Mouse (Mus musculus) cerebellum, adult 9-11 months (tissue): Measurements from ENCODE around the gene Syn2.
A peak's percentile ranks its signal among the peaks of the same experiment; 100 is the strongest.

Experiments
- DNase-seq: peaks from one replicate; pipeline ENCODE4 v3.0.0; 2022

The Syn2 gene

DNA sequence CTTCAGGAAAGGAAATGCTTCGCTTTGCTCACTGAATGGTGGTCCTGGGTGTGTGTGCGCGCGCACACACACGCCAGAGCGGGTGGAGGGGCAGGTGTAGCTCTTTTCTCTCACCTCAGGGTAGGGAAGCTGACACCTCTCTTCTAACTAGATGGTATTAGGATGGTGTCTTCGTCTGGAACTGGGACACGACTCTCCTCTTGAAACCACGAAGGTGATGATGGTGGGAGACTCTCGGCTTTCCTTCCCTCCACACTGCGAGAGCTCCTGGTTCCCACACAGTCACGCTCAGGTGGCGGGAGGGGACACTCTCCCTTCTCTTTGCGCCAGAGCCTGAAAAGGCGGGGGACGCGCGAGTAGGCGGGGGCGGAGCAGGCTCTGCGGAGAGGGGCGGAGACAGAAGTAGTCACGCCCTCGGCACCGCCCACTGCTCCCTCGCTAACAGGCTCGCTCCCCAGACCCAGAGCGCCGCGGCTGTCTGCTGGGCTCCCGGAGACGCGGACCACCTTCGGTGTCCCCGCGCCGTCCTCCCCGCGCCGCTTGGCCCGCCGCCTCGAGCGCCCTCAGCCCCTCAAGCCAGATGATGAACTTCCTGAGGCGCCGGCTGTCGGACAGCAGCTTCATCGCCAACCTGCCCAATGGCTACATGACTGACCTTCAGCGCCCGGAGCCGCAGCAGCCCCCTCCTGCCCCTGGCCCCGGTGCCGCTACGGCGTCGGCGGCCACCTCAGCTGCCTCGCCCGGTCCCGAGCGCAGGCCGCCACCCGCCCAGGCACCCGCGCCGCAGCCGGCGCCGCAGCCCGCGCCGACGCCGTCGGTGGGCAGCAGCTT lies at the start of gene Syn2:
TSS of gene Syn2 (plus strand) at position 402 of the 831 bp plus-strand sequence.
- DNase-seq = peak; percentile 96

DNA sequence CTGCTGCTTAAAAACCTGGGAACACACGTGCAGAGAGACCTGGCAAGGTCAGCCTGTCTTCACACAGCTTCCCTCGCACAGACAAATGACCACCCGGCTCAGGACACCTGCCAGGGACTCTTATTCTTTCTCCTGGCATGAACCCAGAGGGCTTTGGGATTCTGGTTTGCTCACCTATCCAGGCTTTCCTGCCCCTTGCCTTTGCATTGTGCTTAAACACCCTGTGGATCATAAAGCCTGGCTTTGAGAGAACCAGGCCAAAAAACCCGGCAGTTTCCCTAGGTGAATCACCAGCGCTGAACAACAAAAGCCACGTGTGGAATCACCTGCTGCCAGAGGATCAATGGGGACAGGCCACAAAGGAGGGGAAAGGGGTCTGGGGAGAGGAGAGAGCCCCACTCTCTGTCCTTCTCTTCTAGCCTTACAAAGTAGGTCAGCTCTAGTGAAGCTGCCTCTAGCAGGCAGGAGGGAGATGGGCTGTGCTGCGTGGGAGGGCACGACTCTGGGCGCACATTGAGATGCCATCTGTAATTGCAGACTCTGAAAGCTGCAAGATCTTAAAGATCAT lies 49.3 kb upstream of the Syn2 start:
- peak; percentile 90 for DNase-seq

DNA sequence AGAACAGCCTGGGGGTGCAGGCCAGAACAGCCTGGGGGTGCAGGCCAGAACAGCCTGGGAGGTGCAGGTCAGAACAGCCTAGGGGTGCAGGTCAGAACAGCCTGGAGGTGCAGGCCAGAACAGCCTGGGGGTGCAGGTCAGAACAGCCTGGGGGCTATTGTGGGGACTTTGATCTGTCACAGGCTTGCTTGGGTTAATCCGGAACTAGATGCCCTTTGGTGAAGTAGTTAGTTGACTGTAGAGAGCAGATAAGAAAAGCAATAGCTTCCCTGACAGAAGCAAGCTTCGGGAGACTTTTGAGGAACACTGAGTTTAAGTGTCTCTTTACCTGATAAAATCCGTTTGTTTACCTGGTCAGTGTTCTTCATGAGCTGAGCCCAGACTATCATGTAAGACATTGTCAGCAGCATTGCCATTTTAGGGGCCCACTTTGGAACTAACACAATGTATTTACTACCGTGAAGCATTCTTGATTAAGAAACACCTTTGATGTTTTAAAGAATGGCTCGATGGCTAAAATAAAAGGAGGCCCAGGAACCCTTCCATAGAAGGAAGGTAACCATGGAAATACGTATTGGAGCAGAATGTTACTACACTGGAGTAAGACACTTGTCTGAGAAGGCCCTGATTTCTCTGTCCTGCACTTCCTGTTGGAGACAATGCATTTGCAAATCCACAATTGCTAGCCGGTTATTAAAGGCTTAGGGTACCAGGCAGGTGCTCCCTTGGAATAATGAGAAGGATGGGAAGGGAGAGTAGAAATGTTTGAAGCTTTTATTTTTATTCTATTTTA lies 46.2 kb upstream of the Syn2 start:
- no peak for DNase-seq

DNA sequence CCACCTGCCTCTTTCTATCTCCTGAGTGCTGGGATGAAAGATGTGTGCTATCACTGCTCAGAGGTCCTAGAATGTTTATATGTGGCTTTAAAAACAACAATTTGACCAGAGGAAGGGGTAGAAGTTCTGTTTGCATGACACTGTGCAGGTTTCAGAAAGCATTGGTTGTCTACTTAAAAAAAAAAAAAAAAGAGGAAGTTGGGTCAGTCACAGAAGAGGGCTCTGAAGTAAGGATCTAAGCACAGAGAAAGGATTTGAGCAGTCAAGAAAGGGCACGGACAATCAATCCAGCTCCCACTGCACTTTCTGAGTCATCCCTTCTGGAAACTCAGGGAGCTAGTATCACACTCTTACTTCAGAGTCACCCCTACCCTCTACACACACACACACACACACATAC lies 43.0 kb upstream of the Syn2 start:
- DNase-seq = no peak

DNA sequence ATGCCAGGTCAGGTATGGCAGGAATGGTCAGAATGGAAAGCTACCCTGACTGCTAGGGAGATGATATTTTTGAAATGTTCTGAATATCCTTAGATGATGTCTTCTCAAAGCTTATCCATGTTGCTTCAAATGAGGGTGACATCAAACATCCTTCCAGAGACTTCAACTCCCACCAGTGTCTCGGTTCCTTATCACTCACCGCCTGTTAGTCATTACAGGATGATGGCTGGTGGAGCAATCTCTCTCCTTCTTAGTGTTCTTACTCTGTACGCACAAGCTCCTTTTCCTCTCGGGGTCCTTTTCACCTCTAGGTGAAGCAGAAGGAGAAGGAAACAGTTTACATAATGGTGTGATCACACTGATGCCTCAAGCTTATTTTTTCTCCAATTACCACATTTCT lies 32.2 kb upstream of the Syn2 start:
- no peak for DNase-seq

DNA sequence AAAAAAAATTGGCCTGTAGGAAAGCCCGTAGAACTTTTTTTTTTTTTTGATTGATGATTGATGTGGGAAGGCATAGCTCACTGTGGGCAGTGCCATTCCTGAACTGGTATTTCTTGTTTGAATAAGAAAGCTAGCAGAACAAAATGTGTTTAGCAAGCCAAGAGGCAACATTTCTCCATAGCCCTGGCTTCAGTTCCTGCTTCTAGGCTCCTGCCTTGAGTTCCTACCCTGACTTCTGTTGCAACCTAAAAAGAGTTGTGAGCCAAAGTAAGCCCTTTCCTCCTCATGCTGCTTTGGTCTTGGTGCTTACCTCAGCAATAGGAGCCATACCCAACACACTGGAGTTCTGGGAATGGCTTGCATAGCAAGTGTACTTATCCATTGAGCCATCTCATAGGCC lies 23.3 kb upstream of the Syn2 start:
- no peak for DNase-seq

DNA sequence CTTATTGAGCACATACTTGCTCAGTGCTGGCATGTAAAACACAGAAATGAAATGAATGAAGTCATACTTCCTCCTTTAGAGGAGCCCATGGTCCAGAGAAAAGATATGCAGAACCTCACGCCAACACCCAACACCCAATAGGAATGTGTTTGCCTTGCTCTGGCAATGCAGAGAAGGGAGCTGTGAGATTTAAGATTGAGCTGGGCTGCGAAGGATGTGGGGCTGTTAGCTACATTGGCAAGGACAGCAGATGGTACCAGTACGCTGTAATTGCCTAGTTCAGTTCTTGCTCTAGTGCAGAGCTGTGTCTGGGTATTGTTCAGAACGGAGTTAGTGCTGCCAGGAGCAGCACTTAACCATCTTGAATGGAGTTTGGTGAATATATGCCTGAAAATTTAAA lies 12.5 kb upstream of the Syn2 start:
- DNase-seq = no peak

DNA sequence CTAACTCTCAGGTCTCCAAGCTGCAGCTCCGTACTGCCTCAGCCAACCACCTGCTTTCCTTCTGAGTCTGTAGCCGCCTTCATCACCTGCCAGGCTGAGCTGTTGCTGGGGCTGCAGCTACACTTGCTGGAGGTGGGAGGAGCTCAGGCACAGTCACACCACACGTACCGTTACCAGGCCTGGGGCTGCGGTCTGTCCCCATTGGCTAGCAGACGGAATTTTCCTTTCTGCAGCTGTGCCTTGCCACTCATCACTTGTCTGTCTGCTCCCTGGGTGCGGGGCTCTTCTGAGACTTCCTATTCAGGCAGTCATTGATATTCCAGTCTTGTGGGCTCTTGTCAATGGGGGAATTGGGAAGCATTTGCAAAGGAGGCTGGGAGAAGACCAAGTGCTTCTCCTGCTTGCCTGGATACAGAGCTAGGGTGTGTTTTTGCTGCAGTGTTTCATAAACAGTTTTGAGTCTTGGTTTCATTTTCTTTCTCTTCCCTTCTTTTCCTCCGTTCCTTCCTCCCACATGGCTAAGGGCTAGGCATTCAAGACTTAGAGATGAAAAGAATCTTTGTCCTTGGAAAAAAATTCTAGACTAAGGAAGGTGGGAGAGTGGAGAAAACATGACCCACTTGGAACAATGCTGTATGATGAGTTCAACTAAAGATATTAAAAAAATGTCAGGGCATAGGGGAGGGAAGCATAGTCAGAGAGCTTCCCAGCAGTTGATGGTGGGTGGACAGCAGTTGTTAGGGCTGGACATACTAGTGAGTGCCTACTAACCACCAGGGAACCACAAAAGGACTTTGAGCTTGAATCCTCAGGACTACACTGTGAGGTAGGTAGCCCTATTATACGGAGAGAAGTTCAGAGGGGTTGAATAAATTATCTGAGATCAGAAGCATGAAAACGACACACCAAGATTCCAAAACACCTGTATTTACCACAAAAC lies 11.2 kb upstream of the Syn2 start:
- peak; percentile 69 for DNase-seq

DNA sequence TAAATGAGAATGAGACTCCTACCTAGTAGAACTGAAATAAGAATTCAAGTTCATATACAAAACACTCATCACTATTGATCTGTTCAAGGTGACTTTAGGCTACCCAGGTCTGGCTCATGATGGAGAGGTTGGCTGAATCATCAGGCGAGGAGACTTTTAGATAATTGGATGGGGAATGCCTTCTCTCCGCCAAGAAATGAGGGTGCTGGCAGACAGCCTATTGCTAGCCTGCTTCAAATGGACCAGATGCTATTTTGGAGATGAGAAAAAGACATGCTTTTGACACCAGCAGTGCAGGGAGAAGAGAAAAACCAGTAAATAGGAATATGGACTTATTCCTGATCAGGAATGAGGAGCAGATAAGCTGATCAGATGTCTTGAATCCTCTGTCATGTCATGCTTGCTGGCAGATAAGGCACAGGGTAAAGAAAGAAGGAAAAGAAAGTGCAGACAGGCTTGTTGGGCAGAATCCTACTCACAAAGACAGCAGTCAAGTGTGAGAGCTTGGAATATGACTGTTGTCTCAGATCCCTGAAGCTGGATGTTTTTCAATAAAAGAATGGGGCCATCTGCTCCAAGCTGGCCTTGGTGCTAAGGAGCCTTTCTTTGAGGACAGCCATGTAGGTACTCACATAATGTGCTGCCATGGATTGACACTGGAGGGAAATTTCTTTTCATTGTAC lies 9.9 kb upstream of the Syn2 start:
- peak; percentile 93 for DNase-seq

DNA sequence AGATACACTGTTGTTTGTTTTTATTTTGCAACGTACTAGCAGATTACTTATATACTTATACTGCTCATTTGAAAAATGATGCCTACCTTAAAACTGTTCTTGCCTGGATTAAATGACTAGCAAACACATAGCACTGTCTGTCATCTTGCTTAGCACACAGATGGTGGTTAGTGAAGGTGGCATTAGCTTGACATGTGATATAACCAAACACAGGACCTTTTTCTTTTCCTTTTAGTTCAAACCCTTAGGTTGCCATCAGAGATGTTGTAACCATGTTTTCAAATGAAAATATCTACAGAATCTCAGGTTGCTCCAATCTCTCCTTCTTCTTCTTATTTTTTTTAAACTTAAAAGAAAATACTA lies 9.4 kb upstream of the Syn2 start:
- no peak for DNase-seq

DNA sequence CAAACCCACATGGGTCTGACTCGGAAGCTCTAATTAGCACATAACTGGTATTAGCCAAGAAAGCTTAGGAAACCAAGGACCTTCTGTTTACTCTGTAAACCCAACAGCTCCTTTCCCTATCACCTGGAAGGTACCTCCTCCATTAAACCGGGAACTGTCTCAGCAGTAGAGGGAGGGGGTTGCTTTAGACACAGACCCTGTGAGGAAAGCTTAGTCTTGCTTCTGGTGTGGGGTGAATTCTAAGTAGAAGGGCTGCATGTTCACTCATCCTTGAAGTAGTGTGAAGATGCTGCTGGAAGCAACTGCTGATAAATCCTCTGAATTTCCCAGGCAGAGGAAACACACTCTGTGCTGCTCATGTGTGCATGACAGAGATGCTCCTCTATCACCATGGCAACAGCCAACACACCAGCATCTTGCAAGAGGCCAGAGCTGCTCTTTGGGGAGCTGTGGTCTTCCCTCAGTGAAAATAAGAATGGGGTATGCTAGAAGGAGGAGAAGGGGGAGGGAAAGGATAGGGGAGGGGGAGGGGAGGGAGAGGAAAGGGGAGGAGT lies 8.4 kb upstream of the Syn2 start:
- DNase-seq = peak; percentile 48

DNA sequence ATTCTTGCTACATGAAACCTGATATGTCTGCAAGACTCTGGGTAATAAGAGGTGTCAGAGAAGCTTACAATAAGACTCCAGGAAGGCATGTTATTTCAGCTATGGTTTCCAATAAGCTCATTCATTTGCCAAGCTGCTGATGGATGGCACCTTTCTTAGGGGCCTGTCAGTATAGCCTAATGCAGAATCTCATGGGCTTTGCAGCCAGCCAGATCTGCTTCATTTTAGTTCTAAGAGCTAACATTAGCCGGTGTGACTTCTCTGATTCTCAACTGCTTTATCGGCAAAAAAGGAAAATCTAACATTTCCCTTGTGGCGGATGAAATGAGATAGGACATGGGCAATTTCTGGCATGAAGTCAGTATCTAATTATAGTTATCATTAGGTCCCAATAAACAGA lies 7.9 kb upstream of the Syn2 start:
- no peak for DNase-seq

DNA sequence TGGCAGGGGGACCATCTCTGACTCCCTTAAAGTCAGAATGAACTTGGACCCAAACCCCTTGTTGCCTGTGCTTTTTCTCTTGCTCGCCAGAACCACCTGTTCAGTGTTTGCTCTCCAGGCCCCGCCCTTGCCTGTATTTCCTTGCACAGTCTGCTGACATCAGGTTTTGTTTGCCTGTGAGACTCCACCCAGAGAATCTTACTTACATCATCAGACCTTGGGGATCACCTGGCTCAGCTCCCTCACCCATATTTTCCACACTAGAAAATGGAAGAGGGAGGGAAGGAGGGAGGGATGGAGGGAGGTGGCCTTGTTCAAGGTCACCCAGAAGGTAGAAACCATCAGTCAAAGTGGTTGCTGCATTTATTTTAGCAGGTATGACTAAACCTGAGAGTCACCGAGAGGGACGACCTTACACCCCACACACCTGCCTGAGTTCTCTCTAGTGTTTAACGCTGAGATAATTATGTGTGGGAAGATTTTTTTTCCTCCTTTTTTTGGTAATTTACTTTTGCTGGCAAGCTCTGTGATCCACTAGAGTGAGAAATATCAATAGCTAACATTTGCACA lies 7.4 kb upstream of the Syn2 start:
- no peak for DNase-seq

DNA sequence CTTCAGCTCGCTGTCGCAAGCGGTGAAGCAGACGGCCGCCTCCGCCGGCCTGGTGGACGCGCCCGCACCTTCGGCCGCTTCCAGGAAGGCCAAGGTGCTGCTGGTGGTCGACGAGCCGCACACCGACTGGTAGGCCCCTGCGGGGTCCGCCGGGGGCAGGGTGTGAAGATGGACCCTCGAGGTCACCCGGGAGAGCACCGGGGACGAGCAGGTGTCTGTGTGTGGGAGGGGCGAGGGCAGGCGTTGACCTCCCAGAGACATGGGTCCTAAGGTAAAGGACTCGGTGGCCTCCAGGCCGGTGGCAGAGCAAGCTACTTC lies 589 bp downstream of the Syn2 start:
- DNase-seq = peak; percentile 74

DNA sequence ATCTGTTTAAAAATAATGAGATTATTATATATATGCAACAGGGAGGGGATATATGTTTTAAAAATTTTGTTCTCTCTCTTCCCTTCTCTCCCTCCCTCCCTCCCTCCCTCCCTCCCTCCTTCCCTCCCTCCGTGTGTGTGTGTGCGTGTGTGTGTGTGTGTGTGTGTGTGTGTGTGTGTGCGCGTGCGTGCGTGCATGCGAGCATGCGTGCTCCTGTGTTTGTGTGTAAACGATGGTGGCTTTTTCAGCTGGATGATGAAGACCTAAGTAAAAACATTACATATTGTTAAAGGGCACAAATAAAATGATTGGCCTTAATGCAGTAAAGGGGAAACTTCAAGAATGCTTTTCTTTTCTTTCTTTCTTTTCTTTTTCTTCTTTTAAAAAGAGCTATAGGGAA lies 1.5 kb downstream of the Syn2 start:
- no peak for DNase-seq

DNA sequence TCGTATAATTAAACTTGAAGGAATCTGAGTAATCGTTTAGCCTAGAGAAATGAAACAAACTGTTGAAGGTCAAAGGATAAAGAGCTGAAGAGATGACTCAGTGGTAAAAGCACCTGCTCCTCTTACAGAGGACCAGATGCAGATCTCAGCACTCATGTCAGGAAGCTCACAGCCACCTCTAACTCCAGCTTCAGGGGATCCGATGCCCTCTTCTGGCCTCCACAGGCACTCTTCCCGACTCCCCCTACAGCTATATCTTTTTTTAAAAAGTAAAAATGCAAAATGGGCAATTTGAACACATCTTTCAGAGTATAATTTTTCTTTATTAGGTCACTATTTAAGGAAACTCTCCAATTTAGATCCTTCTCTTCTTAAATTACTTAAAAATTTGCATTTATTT lies 6.7 kb downstream of the Syn2 start:
- DNase-seq = no peak

DNA sequence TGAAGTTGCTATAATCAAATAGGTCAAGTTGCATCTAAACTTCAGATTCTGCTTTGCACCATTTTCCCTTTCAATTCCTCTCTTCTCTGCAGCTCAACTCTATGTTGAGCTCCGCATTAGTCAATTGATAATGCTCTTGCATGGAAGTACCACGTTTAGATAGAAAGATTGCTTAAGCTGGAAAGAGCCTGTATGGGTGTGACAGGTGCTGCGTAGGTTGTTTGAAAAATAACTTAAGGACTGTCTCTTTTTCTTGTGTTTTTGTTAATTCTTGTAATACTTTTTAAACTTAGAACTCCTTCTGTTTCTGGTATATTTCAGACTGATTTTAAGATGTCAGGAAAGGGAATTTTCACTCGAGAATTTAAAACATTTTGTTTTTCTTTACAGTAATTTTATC lies 26.5 kb downstream of the Syn2 start:
- no peak for DNase-seq

DNA sequence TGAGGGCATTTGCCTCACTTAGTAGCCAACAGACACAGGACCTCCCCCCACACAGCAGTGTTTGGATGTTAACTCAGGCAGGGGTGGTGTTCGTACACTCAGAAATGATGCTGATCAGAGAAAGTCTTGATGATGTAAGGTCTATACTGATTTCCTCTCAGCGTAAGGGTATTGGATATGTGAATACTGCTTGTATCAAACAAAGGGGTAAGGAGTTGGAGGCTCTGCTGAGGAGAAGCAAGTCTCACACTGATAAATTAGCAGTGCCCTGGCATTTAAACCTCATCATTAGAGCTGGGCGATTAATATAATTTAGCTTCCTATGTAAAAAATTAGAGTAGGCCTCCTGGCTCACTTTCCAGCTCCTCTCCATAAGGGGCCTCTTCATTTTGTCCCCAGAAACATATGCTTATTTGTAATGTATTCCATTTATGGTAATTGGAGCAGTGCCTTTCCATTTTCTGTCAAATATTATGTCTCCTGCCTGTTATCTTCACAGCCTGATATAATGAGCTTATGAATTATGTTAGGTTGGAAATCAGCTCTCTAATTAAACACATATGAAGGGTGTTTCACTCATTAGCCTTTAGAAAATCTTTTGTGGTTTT lies 31.3 kb downstream of the Syn2 start:
- DNase-seq = no peak

DNA sequence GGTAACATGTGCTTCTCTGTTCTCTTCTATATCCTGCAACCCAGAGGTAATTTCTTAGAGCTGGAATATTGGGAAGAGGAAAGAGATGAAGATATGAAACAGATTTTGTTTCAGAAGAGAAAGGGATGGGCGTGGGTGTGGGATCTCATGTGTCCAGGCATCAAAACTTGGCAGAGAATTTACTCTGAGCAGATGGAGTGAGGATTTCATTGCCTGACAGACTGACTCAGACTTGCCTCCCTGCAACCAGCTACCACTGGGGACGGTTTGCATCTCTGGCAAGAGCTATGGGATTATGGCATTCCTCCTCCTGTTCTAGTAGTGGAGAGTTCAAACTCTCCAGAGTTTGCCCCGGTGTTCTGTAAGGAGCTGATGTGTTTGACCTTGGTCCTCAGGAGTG lies 34.2 kb downstream of the Syn2 start:
- DNase-seq = peak; percentile 92

DNA sequence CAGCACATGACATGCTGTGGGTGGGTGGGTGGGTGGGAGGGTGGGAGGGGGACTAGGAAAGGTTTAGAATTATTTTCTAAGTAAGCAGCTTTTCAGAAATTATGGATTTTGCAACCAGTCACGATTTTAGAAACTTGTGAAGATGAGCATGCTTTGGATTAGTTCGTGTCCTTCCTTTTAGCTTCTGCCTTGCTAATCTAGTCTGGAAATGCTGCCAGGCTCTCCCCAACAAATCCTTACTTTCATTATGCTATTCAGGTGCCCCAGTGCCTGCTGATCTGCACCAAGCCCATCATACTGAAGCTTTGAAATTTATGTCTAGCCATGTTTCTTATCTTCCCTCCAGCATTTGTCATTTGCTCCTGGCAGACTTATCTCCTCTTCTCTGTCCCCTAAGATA lies 34.8 kb downstream of the Syn2 start:
- DNase-seq = no peak

DNA sequence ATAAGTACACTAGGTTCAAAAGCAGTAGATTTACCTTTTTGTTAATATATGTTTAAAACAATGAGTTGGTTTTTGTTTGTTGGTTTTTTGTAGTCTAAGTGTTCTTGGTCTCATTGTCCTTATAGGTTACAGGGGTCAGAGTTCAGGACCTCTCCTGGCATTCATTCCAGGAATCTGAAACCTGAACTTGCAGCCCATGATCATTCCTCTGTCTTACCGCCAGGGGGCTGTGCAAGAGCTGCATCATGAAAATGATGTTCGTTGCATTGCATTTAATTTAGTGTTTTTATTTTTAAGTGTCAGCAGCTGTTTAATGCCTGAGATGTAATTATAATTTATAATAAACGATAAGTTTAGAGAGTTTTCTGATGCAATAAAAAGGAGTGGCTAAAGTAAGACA lies 40.1 kb downstream of the Syn2 start:
- DNase-seq = no peak
